Mouse (Mus musculus): ENCODE measurements around the gene Cacna1d.

Cacna1d gene

GRCm38 (mm10) chr14:30092021-30092420 lies 399.2 kb downstream of the Cacna1d start:
- DNase-seq (ENCODE audit: low spot score), result no peak

GRCm38 (mm10) chr14:30079729-30080128 lies 411.5 kb downstream of the Cacna1d start:
- no peak for DNase-seq (ENCODE audit: low spot score)

- DNase-seq (ENCODE audit: low spot score), result no peak
Measured at GRCm38 (mm10) chr14:30078115-30078808, 413.0 kb downstream of the Cacna1d start.

GRCm38 (mm10) chr14:30075268-30075887 lies 415.9 kb downstream of the Cacna1d start:
- no peak for DNase-seq (ENCODE audit: low spot score)

- no peak for DNase-seq (ENCODE audit: low spot score)
Measured at GRCm38 (mm10) chr14:30068566-30068965, 422.7 kb downstream of the Cacna1d start.

GRCm38 (mm10) chr14:30066752-30067151 lies 424.5 kb downstream of the Cacna1d start:
- DNase-seq (ENCODE audit: low spot score), result no peak

GRCm38 (mm10) chr14:30064864-30065263 lies 426.4 kb downstream of the Cacna1d start:
- no peak for DNase-seq (ENCODE audit: low spot score)

GRCm38 (mm10) chr14:30056031-30056766 lies 435.1 kb downstream of the Cacna1d start:
- DNase-seq (ENCODE audit: low spot score), result no peak

GRCm38 (mm10) chr14:30054922-30055321 lies 436.3 kb downstream of the Cacna1d start:
- DNase-seq (ENCODE audit: low spot score), result no peak

GRCm38 (mm10) chr14:30050280-30050679 lies 441.0 kb downstream of the Cacna1d start:
- DNase-seq (ENCODE audit: low spot score), result no peak

GRCm38 (mm10) chr14:30048049-30048448 lies 443.2 kb downstream of the Cacna1d start:
- no peak for DNase-seq (ENCODE audit: low spot score)

- no peak for DNase-seq (ENCODE audit: low spot score)
Measured at GRCm38 (mm10) chr14:30046976-30047375, 444.3 kb downstream of the Cacna1d start.

GRCm38 (mm10) chr14:30045704-30046220 lies 445.5 kb downstream of the Cacna1d start:
- DNase-seq (ENCODE audit: low spot score), result no peak

GRCm38 (mm10) chr14:30045239-30045638 lies 446.0 kb downstream of the Cacna1d start:
- no peak for DNase-seq (ENCODE audit: low spot score)

- no peak for DNase-seq (ENCODE audit: low spot score)
Measured at GRCm38 (mm10) chr14:30043356-30043940, 447.8 kb downstream of the Cacna1d start.

GRCm38 (mm10) chr14:30041836-30042235 lies 449.4 kb downstream of the Cacna1d start:
- no peak for DNase-seq (ENCODE audit: low spot score)

- no peak for DNase-seq (ENCODE audit: low spot score)
Measured at GRCm38 (mm10) chr14:30039413-30039812, 451.8 kb downstream of the Cacna1d start.

GRCm38 (mm10) chr14:30038431-30038830 lies 452.8 kb downstream of the Cacna1d start:
- DNase-seq (ENCODE audit: low spot score), result no peak

GRCm38 (mm10) chr14:30033405-30033804 lies 457.9 kb downstream of the Cacna1d start:
- no peak for DNase-seq (ENCODE audit: low spot score)

GRCm38 (mm10) chr14:30027378-30027777 lies 463.9 kb downstream of the Cacna1d start:
- no peak for DNase-seq (ENCODE audit: low spot score)

GRCm38 (mm10) chr14:30024387-30024786 lies 466.9 kb downstream of the Cacna1d start:
- DNase-seq (ENCODE audit: low spot score), result no peak

GRCm38 (mm10) chr14:30022471-30022870 lies 468.8 kb downstream of the Cacna1d start:
- DNase-seq (ENCODE audit: low spot score), result no peak
